Mouse (Mus musculus) E14TG2a.4 (cell line): ENCODE measurements around the gene Tmem98.

Source experiments
- H3K27me3 ChIP-seq: 2 replicates; pipeline ENCODE4 v1.6.1; 2014; ENCODE audit warnings: low read length, control low read depth; ENCODE audit not compliant: insufficient read depth
- H3K36me3 ChIP-seq: 2 replicates; pipeline ENCODE4 v1.6.1; 2014; ENCODE audit warnings: low read length, control low read depth; ENCODE audit not compliant: insufficient read depth
- H3K4me1 ChIP-seq: replicated peaks from 2 replicates; pipeline ENCODE4 v1.6.1; 2014; ENCODE audit warnings: low read depth, low read length, control low read depth
- H3K4me3 ChIP-seq: replicated peaks from 2 replicates; pipeline ENCODE4 v1.5.1; 2014; ENCODE audit warnings: mild to moderate bottlenecking, low read length
- H3K9me3 ChIP-seq: 2 replicates; pipeline ENCODE4 v1.6.1; 2014; ENCODE audit warnings: low read length, control low read depth
- CTCF ChIP-seq: conservative IDR thresholded peaks from 2 replicates; pipeline ENCODE4 v1.5.1; 2014; ENCODE audit warnings: low read length
- NANOG ChIP-seq: IDR thresholded peaks from 2 replicates; pipeline ENCODE4 v1.6.1; 2014; ENCODE audit warnings: borderline replicate concordance, low read length, mixed read lengths
- POU5F1 ChIP-seq: IDR thresholded peaks from 2 replicates; pipeline ENCODE4 v1.6.1; 2014; ENCODE audit warnings: low read length, borderline replicate concordance

The Tmem98 gene

DNA sequence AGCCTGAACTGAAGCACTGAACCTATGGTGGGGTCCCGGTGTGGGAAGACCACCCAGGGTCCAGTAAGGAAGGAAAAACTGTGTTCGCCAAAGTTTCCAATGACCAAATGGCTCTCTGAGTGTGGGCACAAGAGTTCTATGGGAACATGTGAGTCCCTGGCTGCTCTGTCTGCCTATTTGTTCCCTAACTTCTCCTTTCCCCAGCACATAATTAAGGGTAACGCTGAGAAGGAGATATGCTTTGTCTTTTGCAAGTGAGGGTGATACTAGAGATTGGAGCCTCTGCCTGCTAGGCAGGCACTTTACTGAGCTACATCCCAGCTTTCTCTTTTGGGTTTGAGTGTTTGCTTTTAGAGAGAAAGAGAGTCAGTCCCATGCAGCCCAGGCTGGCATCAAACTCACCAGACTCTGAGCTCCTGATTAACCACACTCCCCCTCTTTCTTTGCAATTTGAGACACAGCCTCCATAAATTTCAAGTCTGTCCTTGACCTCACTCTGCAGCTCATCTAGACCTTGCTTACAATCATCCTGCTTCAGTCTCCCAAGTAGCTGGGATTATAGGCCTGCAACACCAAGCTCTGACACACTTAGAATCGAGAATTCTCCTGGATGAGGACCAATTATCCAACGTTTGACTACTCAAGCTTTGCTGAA is 38.3 kb upstream of the Tmem98 start:
- Histone ChIP-seq H3K4me3 (no peak overlapping the region), H3K27me3 (no peaks in the 10 kb centered on the region), H3K36me3 (no peaks in the 10 kb centered on the region), H3K9me3 (no peaks in the 10 kb centered on the region), H3K4me1 (peaks cover 13% of the 10 kb centered on the region)
- no peak for TF ChIP-seq CTCF
- no peak for TF ChIP-seq NANOG
- TF ChIP-seq POU5F1, result no peak

DNA sequence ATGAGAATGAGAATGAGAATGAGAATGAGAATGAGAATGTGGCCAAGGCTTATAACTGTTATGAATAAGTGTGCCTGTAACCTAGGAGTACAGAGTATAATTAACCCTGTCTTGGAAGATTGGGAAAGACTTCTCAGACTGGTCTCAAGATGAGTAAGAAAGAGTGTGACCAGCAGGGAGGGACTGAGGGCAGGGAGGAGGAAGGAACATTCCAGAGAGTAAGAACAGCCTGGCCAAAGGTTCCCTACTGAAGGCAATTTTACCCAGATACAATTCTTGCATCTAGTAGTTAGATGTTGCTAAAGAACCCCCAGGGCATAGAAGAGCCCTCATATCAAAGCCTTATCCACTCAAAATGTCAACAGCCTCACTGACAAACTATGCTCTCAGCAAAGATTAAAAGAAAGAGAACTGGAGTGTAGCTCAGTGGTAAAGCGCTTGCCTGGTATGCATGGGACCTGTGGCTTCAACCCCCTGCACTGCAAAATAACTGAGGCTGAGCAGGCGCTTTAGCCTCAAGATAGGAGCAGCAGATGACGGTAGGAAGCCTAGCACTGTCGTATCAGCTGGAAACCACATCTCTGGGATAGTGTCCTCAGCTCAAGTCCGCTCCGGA is 37.3 kb upstream of the Tmem98 start:
- Histone ChIP-seq H3K36me3 (no peaks in the 10 kb centered on the region), H3K9me3 (no peaks in the 10 kb centered on the region), H3K27me3 (no peaks in the 10 kb centered on the region), H3K4me3 (no peak overlapping the region), H3K4me1 (peaks cover 13% of the 10 kb centered on the region)
- TF ChIP-seq NANOG (no peak), CTCF (no peak), POU5F1 (no peak)

DNA sequence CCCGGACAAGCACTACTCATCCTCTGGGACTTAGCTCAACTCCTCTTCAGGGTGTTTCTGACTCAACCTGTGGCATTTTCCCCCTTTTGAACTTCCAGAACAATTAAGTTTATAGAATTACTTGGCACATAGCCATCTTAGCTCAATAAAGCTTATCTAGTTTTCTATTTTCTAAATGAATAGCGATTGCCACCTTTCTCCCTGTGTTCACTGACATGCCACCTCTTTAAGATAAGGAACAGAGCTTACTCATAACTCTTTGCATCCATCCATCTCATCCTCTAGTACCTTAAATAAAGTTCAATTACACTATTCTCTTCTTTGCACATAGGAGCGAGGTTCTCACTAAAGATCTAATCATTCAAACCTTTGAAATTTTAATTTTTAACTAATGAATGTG is 34.4 kb upstream of the Tmem98 start:
- H3K4me1 ChIP-seq, result peaks cover 22% of the 10 kb centered on the region
- no peaks in the 10 kb centered on the region for H3K9me3 ChIP-seq
- TF ChIP-seq NANOG (no peak), POU5F1 (no peak), CTCF (no peak)
- H3K27me3 ChIP-seq, result peaks cover 4% of the 10 kb centered on the region
- H3K4me3 ChIP-seq, result no peak overlapping the region
- H3K36me3 ChIP-seq, result no peaks in the 10 kb centered on the region

DNA sequence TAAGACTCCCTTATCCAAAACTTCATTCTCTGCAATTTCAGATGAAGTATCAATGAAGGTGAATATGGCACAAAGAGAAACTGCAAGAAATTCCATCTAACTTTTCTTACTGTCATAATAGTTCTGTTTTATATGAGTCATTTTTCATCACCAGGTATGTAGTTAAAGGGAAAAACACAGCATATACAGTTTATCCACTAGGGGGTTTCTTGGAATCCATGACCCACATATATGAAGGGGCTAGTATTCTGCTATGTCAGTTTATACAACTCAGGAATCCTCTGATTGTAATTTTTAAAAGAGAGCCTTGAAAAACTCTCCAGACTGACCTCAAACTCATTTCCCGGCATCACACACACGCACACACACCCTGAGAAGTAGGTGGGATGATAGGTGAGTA is 32.3 kb upstream of the Tmem98 start:
- H3K4me1 ChIP-seq, result peaks cover 22% of the 10 kb centered on the region
- TF ChIP-seq NANOG (no peak), CTCF (peak; percentile 12)
- H3K27me3 ChIP-seq, result peaks cover 4% of the 10 kb centered on the region
- H3K36me3 ChIP-seq, result no peaks in the 10 kb centered on the region
- no peaks in the 10 kb centered on the region for H3K9me3 ChIP-seq
- no peak overlapping the region for H3K4me3 ChIP-seq

DNA sequence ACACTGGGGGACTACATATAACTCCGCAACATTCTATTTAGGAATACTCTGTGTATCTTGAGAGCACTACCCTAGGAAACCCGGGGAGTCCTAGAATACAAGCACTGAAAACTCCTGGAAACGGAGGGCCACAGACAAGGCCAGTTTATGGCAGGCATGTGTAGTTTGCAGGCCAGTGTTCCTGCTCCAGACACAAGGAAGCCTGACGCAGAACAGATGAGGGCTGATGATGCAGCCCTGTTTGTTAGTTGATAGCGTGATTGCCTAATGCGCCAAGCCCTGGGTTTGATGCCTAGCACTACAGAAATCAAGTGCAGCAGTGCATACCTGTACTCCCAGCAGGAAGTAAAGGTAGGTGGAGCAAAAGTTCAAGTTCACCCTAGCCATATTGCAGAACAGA is 31.8 kb upstream of the Tmem98 start:
- no peak overlapping the region for H3K4me3 ChIP-seq
- H3K4me1 ChIP-seq, result peaks cover 22% of the 10 kb centered on the region
- no peaks in the 10 kb centered on the region for H3K36me3 ChIP-seq
- TF ChIP-seq POU5F1 (no peak), CTCF (no peak), NANOG (no peak)
- peaks cover 4% of the 10 kb centered on the region for H3K27me3 ChIP-seq
- no peaks in the 10 kb centered on the region for H3K9me3 ChIP-seq

DNA sequence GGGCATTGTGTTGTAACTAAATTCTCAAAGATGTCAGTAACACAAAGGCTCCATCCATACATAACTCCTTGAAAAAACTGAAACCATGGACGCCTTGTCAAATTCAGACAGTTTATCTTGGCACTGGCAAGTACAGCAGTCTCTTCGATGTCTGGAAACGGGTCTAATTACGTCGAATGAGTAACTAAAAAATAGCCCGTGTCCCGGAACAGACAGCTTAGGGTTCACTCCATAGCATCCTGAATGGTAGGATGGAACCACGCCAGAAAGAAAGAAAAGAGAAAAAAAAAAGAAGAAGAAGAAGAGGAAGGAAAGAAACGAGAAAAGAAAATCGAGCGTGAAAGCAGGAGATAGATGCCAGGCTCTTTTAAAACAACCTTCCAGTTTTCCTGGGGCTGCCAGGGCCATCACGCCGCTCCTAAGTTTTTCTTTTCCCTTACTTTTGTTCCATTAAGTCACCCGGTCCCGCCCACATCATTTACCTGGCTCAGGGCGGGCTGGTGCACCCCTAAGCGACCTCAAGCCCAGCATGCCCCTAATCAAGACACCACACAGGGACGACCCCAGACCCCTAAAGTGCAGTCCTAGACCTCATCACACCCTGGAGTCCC is 31.0 kb upstream of the Tmem98 start:
- Histone ChIP-seq H3K4me1 (peaks cover 22% of the 10 kb centered on the region), H3K36me3 (no peaks in the 10 kb centered on the region), H3K27me3 (peaks cover 4% of the 10 kb centered on the region), H3K4me3 (peak overlapping the region; percentile 90), H3K9me3 (no peaks in the 10 kb centered on the region)
- no peak for TF ChIP-seq CTCF
- no peak for TF ChIP-seq POU5F1
- TF ChIP-seq NANOG, result no peak

DNA sequence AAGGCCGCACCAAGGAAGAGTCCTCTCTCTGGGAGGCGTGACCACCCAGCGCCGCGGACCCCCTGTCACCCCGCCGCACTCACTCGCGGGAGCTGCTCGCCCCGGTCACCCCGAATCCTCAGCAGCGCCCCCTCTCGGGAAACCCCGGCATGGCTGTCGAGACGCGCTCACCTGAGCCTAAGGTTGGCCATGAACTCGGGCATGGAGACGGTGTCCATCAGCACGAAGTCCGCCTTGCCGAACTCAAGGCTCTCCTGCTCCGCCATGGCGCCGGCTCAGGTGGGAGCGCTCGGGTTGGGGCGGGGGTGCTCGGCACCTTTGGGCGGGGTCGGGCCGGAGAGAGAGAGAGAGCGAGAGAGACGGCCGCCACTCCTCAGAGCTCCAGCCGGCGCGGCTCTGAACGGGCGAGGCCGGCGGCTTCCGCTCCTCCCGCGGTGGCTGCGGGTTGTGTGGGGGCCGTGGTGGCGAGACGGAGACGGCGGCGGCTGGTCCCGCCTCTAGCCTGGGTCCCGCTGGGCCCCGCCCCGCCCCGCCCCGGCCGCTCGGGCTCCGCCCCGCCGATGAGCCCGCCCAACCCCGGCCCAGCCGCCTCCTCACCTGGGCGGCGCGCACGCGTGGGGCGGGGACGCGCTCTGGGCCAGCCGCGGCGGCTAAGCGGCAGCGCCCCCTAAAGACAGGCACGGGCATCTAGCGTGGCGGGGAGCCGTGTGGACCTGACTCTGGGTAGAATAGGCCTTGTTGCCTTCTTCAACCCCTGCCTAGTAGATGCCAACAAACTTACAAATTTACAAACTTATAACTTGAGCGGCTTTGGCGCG is 30.2 kb upstream of the Tmem98 start, which contains the start of gene Myo1d:
Gene Myo1d, minus strand, starts transcription at position 499 of the 818 bp plus-strand sequence.
- H3K36me3 ChIP-seq, result no peaks in the 10 kb centered on the region
- TF ChIP-seq CTCF (peak; percentile 33), NANOG (no peak)
- H3K4me1 ChIP-seq, result peaks cover 21% of the 10 kb centered on the region
- H3K27me3 ChIP-seq, result peaks cover 4% of the 10 kb centered on the region
- no peaks in the 10 kb centered on the region for H3K9me3 ChIP-seq
- H3K4me3 ChIP-seq, result peak within 1 kb of the TSS; percentile 90

DNA sequence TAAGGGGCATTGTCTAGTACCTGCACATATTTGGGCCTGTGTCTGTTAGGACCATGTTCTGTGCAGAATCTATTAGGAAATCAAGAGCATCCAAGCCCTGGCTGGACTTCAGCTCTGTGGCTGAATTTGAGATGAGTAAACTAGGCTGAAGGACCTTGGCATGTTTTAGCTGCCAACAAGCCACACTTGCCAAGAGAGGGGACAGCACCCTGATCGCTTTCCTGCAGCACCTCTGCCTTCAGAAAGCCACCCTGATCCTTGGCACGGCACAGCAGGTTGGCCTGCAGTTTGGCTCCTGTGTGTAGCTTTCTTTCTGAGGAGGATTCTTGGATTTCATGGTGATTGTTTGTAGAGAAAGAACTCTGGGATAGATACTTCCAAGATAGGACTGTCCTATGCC is 28.4 kb upstream of the Tmem98 start:
- Histone ChIP-seq H3K36me3 (no peaks in the 10 kb centered on the region), H3K27me3 (peaks cover 4% of the 10 kb centered on the region), H3K4me1 (peaks cover 14% of the 10 kb centered on the region), H3K4me3 (no peak overlapping the region), H3K9me3 (no peaks in the 10 kb centered on the region)
- no peak for TF ChIP-seq POU5F1
- TF ChIP-seq CTCF, result no peak
- no peak for TF ChIP-seq NANOG
